Mouse (Mus musculus) gastrocnemius, adult 8-10 months (tissue): ENCODE measurements around the gene Sorbs1. TPM values are rescaled to one million over a fixed set of nuclear protein-coding genes. Genes with fewer than 3 reads are reported as not detected.

Source experiments
- DNase-seq, 2 experiments: peaks; one replicate each; pipeline ENCODE4 v3.0.0; 2022; ENCODE audit warnings: low spot score in 2 of 2
- total RNA-seq, 4 experiments: library from RNA; stranded (reverse); gene quantifications; 2 replicates each; pipeline ENCODE4 v1.2.4; 2022

Gene Sorbs1
- total RNA-seq, 4 experiments from 2014 or later = 169 to 173 (median 171) TPM

DNA sequence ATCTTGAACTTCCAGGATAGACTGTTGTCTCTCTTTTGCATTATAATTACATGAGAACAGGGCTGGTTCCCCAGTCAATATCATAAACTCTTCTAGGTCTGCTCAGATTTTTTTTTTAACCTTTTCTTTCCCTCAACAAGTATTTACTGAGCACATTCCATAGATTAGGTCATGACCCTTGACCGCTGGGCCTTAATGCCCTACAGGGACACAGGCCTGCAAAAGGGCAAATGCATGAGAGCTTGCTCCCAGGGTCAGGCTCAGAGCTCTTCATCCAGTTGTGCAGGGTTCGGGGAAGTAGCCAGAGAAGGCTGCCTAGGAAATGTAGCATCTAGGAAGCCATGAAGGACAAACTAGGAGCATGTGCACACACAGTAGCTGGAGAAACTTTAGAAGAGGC lies 206.9 kb downstream of the Sorbs1 start:
- DNase-seq = no peak

- no peak for DNase-seq
Measured at GRCm38 (mm10) chr19:40305456-40305855, 208.1 kb downstream of the Sorbs1 start.

GRCm38 (mm10) chr19:40302916-40303315 lies 210.7 kb downstream of the Sorbs1 start:
- peak in 1 of 2 experiments; percentile 36 for DNase-seq

GRCm38 (mm10) chr19:40302477-40302876 lies 211.1 kb downstream of the Sorbs1 start:
- DNase-seq = no peak

GRCm38 (mm10) chr19:40299983-40300759 lies 213.4 kb downstream of the Sorbs1 start:
- no peak for DNase-seq

GRCm38 (mm10) chr19:40299182-40299581 lies 214.4 kb downstream of the Sorbs1 start:
- no peak for DNase-seq

DNA sequence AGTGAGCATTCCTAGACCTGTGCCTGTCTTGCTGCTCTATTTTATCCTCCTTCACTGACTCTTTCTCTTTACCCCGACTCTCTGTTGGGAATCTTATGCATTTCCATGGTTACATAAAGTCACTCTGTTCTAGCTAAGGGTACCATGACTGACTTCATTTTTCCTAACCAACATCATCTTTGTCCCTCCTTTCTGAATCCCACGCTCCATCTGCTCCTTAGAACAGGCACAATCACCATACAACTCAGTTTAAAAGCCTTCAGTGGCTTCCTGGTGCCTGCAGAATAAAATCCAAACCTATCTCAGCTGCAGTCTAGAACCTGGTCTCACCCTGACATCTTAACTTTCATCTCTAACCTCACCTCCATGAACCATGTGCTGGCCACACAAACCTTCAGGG lies 215.0 kb downstream of the Sorbs1 start:
- DNase-seq = no peak

GRCm38 (mm10) chr19:40297798-40298144 lies 215.8 kb downstream of the Sorbs1 start:
- no peak for DNase-seq

DNA sequence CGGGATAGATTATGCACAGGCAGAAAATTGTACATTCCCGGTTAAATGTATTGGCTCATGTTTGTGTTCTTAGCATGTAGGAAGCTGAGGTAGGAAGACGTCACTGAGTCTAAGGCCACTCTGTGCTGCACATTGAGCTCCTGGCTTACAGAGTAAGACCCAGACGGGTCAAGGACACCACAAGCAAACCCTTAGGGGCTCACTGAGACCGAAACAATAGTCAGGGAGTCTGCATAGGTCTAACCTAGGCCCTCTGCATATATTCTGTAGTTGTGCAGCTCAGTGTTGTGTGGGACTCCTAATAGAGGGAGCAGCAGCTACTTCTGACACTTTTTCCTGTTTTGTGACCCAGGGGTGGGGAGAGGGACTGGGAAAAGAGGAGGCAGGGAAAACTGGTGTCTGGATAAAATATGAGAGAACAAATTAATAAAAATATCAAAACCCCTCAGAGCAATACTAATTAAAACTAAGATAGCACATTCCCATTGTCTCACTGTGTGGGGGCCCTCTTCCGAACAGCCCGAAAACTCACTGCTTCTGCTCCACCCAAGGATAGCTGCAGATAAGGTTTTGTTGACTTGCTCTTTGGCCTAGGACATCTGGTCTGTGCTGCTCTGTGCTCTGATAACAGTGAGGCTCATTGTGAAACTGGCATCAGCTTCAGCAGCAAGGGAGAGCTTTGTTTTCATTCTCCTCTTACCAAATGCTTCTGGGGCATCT lies 216.3 kb downstream of the Sorbs1 start:
- no peak for DNase-seq

DNA sequence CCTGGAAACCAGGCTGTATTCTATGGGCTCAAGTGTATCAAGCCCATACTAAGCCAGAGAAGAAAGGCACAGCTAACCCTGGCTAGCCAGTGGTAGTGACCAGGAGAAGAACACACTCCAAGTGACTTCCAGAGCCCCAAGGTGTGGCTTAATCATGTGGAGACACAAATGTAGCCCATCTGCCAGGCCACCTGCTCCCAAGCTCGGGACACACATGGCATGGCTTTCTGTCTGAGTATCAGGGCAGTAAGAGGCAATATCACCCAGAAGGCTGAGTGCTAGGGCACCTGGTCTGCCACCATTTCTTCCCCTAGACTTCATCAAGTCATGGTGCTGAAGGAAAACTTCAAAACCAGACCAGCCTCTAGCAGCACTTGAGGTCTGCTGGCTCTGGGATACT lies 219.3 kb downstream of the Sorbs1 start:
- no peak for DNase-seq

DNA sequence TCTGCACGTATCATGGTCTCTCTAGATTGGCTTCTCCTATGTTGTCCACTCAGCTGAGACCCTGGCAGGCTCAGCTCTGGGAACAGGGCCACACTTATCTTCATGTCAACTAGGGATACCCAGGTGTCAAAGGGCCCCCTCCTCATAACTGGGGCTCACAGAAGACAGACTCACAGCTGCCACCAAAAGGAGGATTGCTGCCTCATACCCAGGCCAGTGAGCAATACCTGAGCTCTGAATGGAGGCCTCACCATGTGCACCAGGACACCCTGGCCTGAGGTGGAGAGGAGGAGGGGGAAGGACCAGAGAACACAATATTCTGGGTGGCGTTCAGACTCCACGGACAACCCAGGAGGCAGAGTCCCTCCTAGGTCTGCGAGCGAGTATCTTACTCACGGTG lies 219.8 kb downstream of the Sorbs1 start:
- DNase-seq = no peak

DNA sequence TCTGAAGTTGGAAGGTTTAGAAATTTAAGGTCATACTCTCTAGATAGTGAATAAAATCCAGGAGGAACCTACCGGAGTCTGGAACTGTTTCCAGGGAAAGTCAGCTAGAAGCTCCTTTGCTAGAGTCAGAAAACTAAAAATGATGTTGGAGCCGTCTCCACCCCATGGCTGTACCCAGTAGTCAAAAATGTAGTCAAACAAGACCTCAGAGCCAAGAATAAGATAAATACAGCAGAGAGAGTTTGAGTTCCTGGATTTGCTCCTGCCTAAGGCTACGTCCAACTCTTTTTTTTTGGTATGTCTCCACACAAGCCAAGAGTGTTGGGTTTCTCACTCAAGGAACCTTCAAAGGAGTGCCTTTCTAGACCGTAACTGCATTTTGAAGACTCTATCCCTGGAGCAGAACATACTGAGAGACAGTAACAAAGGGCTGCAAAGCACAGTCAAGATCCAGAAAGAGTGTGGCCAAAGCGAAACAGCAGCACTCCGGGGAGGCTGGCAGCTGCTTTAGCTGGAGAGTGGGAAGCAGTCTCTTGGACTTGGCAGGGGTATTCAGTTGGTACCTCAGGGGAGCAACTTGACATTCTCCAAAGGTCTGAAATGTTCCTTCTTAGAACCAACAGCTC lies 223.4 kb downstream of the Sorbs1 start:
- DNase-seq = no peak

DNA sequence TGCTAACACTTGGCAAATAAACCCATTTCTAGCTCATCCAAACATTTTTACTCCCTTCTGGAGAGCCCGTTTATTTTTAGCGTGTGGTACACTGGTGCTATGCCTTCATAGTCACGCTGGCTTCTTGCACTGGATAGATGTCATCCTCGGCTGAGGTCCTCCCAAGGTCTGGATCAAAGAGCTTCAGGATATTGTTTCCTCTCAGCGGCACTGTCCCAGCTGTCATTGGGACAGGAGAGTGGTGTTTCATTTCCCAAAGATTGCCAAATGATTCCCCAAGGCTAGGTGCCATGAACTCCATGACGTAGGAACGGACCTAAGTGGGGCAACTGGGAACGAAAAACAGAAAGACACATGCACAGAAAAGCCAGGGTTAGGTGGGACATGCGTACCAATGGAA lies 225.2 kb downstream of the Sorbs1 start:
- no peak for DNase-seq

DNA sequence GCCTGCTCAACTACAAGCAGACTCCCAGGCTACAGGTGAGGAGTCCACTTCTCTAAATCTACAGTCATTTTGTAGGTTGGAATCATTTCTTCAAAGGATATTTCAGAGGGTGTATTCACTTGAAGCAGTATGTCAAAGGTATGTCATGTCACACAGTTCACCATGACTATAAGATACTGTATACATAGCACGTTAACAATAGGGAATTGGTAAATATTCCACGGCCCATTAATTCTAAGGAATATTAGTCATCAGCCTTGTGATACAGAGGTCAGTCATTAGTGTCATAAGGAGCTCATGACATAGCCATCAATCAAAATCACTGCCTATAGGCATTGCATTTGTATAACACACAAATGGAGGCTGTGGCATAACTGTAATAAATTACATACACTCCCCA lies 228.9 kb downstream of the Sorbs1 start:
- DNase-seq = no peak

DNA sequence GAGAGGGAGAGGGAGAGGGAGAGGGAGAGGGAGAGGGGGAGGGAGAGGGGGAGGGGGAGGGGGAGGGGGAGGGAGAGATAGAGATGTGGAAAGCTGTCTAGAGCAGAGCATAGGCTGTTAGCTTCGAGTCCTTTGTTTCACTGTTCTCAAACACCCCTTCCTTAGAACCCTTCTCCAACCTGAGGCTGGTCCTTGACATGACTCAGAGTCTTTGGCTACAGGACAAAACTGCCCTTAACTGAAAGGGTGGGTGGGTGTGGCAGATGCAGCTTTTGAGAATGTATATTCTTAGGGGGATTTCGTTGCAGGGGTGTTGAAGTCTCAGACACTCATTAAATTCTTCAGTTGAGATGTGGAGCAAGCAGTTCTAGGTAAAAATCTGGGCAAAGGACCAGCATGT lies 230.2 kb downstream of the Sorbs1 start:
- DNase-seq = no peak

- no peak for DNase-seq
Measured at GRCm38 (mm10) chr19:40278372-40279023, 235.1 kb downstream of the Sorbs1 start.

GRCm38 (mm10) chr19:40277494-40277893 lies 236.1 kb downstream of the Sorbs1 start:
- no peak for DNase-seq

DNA sequence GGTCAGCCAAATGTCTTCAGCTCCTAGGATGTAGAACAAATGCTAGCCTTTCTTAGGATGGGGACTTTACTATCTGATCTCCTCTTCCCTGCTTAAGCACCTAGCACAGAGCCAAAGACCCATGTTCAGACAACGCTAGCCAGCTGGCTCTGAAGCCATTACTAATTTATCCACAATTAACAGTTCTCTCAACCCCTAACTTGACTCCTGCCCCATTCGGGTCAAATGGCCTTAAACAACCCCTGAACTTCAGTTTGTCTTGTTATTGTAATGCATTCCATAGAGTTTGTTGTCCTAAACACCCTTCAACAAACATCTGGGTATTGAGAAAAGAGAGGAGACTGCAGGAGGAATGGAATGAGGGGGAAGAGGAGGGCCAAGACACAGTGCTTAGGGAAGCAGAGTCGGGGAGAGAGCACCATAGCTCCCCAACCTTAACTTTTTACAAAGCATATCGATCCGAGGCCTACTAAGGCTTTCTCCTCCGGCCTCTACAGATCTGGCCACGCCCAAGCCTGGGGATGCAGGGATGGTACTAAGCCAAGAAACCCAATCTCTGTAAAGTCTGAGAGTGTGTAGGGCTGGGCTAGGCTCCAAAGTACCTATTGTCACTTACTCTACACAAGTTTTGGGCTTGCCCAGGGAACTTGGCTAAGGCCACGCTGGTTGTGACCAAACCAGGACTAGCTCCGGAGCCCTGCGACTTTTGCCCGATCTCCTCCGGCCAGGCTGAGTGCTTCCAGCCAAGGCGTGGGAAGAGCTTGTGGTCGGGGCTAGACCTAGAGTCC lies 238.0 kb downstream of the Sorbs1 start:
- DNase-seq = no peak

DNA sequence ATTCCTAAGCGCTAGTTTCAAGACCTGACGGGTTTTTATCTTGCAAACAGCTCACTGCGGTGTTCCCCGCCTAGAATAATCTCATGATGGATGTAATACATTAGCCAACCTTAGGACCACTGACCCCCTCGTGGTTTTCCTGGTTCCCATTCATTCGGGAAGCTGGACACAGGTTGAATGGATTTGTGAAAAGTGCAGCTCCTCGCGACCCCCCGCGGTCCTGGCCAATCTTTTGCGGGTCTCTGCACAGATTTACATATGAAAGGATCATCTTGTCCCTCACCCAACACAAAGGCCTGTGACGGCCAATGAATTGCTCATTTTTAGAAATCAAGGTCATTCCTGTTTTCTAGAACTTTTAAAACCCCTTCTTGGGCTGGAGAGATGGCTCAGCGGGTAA lies 240.9 kb downstream of the Sorbs1 start:
- DNase-seq = no peak

GRCm38 (mm10) chr19:40271308-40271892 lies 242.2 kb downstream of the Sorbs1 start, which contains the start of gene Pdlim1:
TSS of gene Pdlim1 (minus strand) at chr19:40271842.
- peak; percentile 56 to 65 for DNase-seq
